Mouse (Mus musculus) myocyte (in vitro differentiated cells): ENCODE results near the gene Icam2.

Experiments
- CEBPB ChIP-seq: IDR thresholded peaks from 2 replicates; pipeline ENCODE4 v1.6.1; 2011; ENCODE audit warnings: mild to moderate bottlenecking, moderate library complexity; ENCODE audit not compliant: poor library complexity, insufficient read depth, severe bottlenecking
- E2F4 ChIP-seq: IDR thresholded peaks from one replicate; pipeline ENCODE4 v1.6.1; 2011; ENCODE audit warnings: mild to moderate bottlenecking, control low read depth, moderate library complexity; ENCODE audit not compliant: insufficient read depth
- MAX ChIP-seq: IDR thresholded peaks from one replicate; pipeline ENCODE4 v1.6.1; 2011; ENCODE audit warnings: low read depth, mild to moderate bottlenecking, control low read depth
- MYOD1 ChIP-seq, 3 experiments: IDR thresholded peaks; one replicate each; pipeline ENCODE4 v1.6.1; 2011; ENCODE audit warnings: control low read depth in 2 of 3, low read depth in 2 of 3, mild to moderate bottlenecking in 2 of 3, moderate library complexity in 1 of 3; ENCODE audit not compliant: insufficient read length in 2 of 3, control insufficient read depth in 1 of 3
- POLR2A ChIP-seq: IDR thresholded peaks from one replicate; pipeline ENCODE4 v1.6.1; 2011; ENCODE audit warnings: low read depth, mild to moderate bottlenecking, control low read depth, moderate library complexity; ENCODE audit not compliant: insufficient read length
- TCF12 ChIP-seq: IDR thresholded peaks from one replicate; pipeline ENCODE4 v1.6.1; 2011; ENCODE audit warnings: mild to moderate bottlenecking, control low read depth; ENCODE audit not compliant: poor library complexity, insufficient read depth, severe bottlenecking

GRCm38 (mm10) chr11:106425201-106425600 is 37.3 kb upstream of the Icam2 start:
- TF ChIP-seq MAX (no peak), E2F4 (no peak), POLR2A (no peak), CEBPB (no peak), TCF12 (no peak), MYOD1 (IDR thresholded peaks at IDR 0.05; ENCODE audit: control insufficient read depth in 1 of 3, insufficient read length in 2 of 3, low read depth in 2 of 3) (no peak)
